Mouse (Mus musculus) midbrain, embryonic 13.5 days (tissue): ENCODE data around the gene Arhgef17. TPM values are rescaled to one million over a fixed set of nuclear protein-coding genes. Genes with fewer than 3 reads are reported as not detected.
A peak's percentile ranks its signal among the peaks of the same experiment; 100 is the strongest.

Experiments
- ATAC-seq: fragments of 200-750 bp; cut with Nextera tagmentation; 2 replicates; pipeline ENCODE4 v1.8.0; 2017; ENCODE audit warnings: mild to moderate bottlenecking, moderate TSS enrichment, moderate library complexity
- H3K27ac ChIP-seq: fragments of 300-500 bp; sonication (generic); 2 replicates; pipeline ENCODE4 v1.5.1; 2015; ENCODE audit warnings: inconsistent platforms, mild to moderate bottlenecking, moderate library complexity
- H3K27me3 ChIP-seq: fragments of 300-500 bp; sonication (generic); 2 replicates; pipeline ENCODE4 v1.6.1; 2015; ENCODE audit warnings: mild to moderate bottlenecking, inconsistent platforms
- H3K36me3 ChIP-seq: fragments of 300-500 bp; sonication (generic); 2 replicates; pipeline ENCODE4 v1.6.1; 2015; ENCODE audit warnings: mild to moderate bottlenecking, inconsistent platforms
- H3K4me1 ChIP-seq: fragments of 300-500 bp; sonication (generic); replicated peaks from 2 replicates; pipeline ENCODE4 v1.6.1; 2015; ENCODE audit warnings: inconsistent platforms
- H3K4me2 ChIP-seq: fragments of 300-500 bp; sonication (generic); replicated peaks from 2 replicates; pipeline ENCODE4 v1.6.1; 2015; ENCODE audit warnings: moderate library complexity, mild to moderate bottlenecking, inconsistent platforms
- H3K4me3 ChIP-seq: fragments of 300-500 bp; sonication (generic); replicated peaks from 2 replicates; pipeline ENCODE4 v1.5.1; 2015; ENCODE audit warnings: mild to moderate bottlenecking, inconsistent platforms
- H3K9ac ChIP-seq: fragments of 300-500 bp; sonication (generic); replicated peaks from 2 replicates; pipeline ENCODE4 v1.6.1; 2015; ENCODE audit warnings: mild to moderate bottlenecking, inconsistent platforms
- H3K9me3 ChIP-seq: fragments of 300-500 bp; sonication (generic); 2 replicates; pipeline ENCODE4 v1.6.1; 2016; ENCODE audit warnings: mild to moderate bottlenecking, inconsistent platforms
- WGBS: fragments of 180-500 bp; shearing (Covaris S2); methylation state at CpG from one replicate; pipeline ENCODE4 v1.1.7; 2015; 5-methylcytosine and 5-hydroxymethylcytosine counted together
- microRNA-seq: library from miRNA; unstranded; fragments of <30 nt; microRNA quantifications from one replicate; pipeline ENCODE4, GENCODE M21; 2016
- polyA plus RNA-seq: library from polyadenylated mRNA; unstranded; fragments of >200 nt; fragmentation: Nextera tagmentation; extraction: Ambion mirVana; gene quantifications from 2 replicates; pipeline ENCODE4 v1.2.1, GENCODE M21; 2015

Arhgef17 gene
- polyA plus RNA-seq, 1 experiment from 2014 or later, result 5.9 TPM

GRCm38 (mm10) chr7:100839632-100840402 lies 92.1 kb downstream of the Arhgef17 start:
- H3K27me3 ChIP-seq, result no peaks in the 10 kb centered on the region
- peaks cover 50% of the 10 kb centered on the region for H3K36me3 ChIP-seq
- H3K4me1 ChIP-seq, result no peaks in the 10 kb centered on the region
- no peaks in the 10 kb centered on the region for H3K9me3 ChIP-seq
- no peak overlapping the region for H3K4me2 ChIP-seq
- 94% methylated on average over 6 of the region's 6 CpGs for WGBS
- H3K27ac ChIP-seq, result no peak overlapping the region
- no peak for ATAC-seq
- no peak overlapping the region for H3K9ac ChIP-seq
- H3K4me3 ChIP-seq, result no peak overlapping the region

- peaks cover 71% of the 10 kb centered on the region for H3K36me3 ChIP-seq
- H3K4me2 ChIP-seq, result no peak overlapping the region
- ATAC-seq, result no peak
- H3K9me3 ChIP-seq, result no peaks in the 10 kb centered on the region
- H3K27me3 ChIP-seq, result no peaks in the 10 kb centered on the region
- no peaks in the 10 kb centered on the region for H3K4me1 ChIP-seq
- no peak overlapping the region for H3K9ac ChIP-seq
- H3K27ac ChIP-seq, result no peak overlapping the region
- H3K4me3 ChIP-seq, result no peak overlapping the region
- 68% methylated on average over 1 of the region's 1 CpGs for WGBS
Observed at GRCm38 (mm10) chr7:100837701-100838100, 94.2 kb downstream of the Arhgef17 start.

DNA sequence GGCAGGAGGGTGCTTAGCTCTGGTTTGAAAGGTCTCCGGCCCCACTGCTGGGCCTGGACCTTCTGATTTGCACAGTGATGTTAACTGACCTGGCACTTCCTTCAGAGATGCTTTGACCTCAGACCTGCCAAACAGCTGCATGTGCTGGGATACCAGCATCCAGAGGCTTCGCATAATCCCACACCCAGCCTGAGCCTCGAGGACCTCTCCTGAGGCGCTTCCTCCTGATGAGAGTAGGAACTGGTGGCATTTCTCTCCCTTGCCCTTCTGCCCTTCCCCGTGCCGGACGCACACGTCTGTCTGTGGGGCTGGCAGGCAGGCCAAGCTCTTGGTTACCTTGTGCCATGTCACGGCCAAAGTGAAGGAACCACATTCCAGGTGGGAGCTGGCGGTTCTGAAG lies 95.2 kb downstream of the Arhgef17 start:
- WGBS, result 93% methylated on average over 10 of the region's 10 CpGs
- H3K9ac ChIP-seq, result no peak overlapping the region
- H3K4me1 ChIP-seq, result no peaks in the 10 kb centered on the region
- H3K9me3 ChIP-seq, result no peaks in the 10 kb centered on the region
- H3K27me3 ChIP-seq, result no peaks in the 10 kb centered on the region
- no peak overlapping the region for H3K4me2 ChIP-seq
- H3K36me3 ChIP-seq, result peaks cover 65% of the 10 kb centered on the region
- no peak overlapping the region for H3K27ac ChIP-seq
- H3K4me3 ChIP-seq, result no peak overlapping the region
- ATAC-seq, result no peak

GRCm38 (mm10) chr7:100835711-100836110 lies 96.2 kb downstream of the Arhgef17 start:
- no peak overlapping the region for H3K4me3 ChIP-seq
- no peak overlapping the region for H3K9ac ChIP-seq
- H3K4me2 ChIP-seq, result no peak overlapping the region
- peaks cover 72% of the 10 kb centered on the region for H3K36me3 ChIP-seq
- no peaks in the 10 kb centered on the region for H3K27me3 ChIP-seq
- no peak overlapping the region for H3K27ac ChIP-seq
- no peak for ATAC-seq
- no peaks in the 10 kb centered on the region for H3K4me1 ChIP-seq
- 93% methylated on average over 6 of the region's 6 CpGs for WGBS
- no peaks in the 10 kb centered on the region for H3K9me3 ChIP-seq

- Histone ChIP-seq H3K4me1 (no peaks in the 10 kb centered on the region), H3K4me2 (no peak overlapping the region), H3K36me3 (peaks cover 72% of the 10 kb centered on the region), H3K27me3 (no peaks in the 10 kb centered on the region), H3K9me3 (no peaks in the 10 kb centered on the region), H3K4me3 (no peak overlapping the region), H3K9ac (no peak overlapping the region), H3K27ac (no peak overlapping the region)
- ATAC-seq, result no peak
- 87% methylated on average over 7 of the region's 7 CpGs for WGBS
Observed at GRCm38 (mm10) chr7:100835168-100835567, 96.7 kb downstream of the Arhgef17 start.

DNA sequence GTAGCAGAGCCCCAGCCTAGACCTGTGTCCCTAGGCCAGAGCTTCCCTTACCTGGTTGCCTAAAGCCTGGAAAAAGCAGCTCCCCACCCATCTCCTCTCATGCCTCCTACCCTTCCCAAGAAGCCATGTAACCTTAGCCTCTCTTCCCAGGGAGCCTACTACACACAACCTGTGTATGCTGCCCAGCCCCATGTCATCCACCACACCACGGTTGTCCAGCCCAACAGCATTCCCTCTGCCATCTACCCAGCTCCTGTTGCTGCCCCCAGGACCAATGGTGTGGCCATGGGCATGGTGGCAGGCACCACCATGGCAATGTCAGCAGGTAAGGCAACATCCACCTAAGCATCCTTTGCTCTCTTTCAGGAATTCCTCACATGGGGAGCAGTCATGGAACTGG lies 98.0 kb downstream of the Arhgef17 start:
- Histone ChIP-seq H3K4me1 (no peaks in the 10 kb centered on the region), H3K4me3 (no peak overlapping the region), H3K36me3 (peaks cover 71% of the 10 kb centered on the region), H3K9ac (no peak overlapping the region), H3K27ac (no peak overlapping the region), H3K27me3 (no peaks in the 10 kb centered on the region), H3K9me3 (no peaks in the 10 kb centered on the region), H3K4me2 (no peak overlapping the region)
- WGBS, result 94% methylated on average over 1 of the region's 1 CpGs
- ATAC-seq, result no peak

GRCm38 (mm10) chr7:100828549-100828948 lies 103.4 kb downstream of the Arhgef17 start:
- Histone ChIP-seq H3K9ac (no peak overlapping the region), H3K36me3 (peaks cover 35% of the 10 kb centered on the region), H3K9me3 (no peaks in the 10 kb centered on the region), H3K4me3 (no peak overlapping the region), H3K4me1 (no peaks in the 10 kb centered on the region), H3K4me2 (no peak overlapping the region), H3K27me3 (no peaks in the 10 kb centered on the region), H3K27ac (no peak overlapping the region)
- WGBS, result 98% methylated on average over 2 of the region's 2 CpGs
- no peak for ATAC-seq

DNA sequence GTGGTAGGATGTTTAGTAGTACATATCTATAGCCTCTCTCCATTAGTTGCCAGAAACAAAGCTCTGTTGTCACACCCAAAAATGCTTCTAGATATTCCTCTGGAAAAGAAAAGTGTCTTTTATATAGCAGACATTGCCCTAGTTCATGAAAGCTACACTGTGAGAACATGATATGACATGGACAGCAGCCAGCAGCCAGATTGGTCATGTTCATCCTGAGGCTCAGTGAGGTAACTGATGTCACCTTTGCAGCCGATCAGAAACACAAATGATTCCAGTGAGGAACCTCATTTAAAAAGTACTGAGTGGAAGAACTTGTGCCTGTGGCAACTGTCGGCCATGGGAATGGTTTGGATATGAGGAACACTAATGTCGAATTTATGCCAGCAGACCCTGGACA lies 107.2 kb downstream of the Arhgef17 start:
- Histone ChIP-seq H3K36me3 (peaks cover 17% of the 10 kb centered on the region), H3K27ac (no peak overlapping the region), H3K9me3 (no peaks in the 10 kb centered on the region), H3K9ac (no peak overlapping the region), H3K4me3 (no peak overlapping the region), H3K27me3 (no peaks in the 10 kb centered on the region), H3K4me1 (peaks cover 10% of the 10 kb centered on the region), H3K4me2 (no peak overlapping the region)
- 95% methylated on average over 3 of the region's 3 CpGs for WGBS
- no peak for ATAC-seq

Small RNAs within 50 kb of the gene (microRNA-seq; reads per million reads assigned to microRNA genes)
- gene Mir3102, result 42.5 reads per million, percentile 44 among the genes with 10 or more reads in this experiment

Other genes starting within 250 kb of the Arhgef17 start
- 85.8 and 94.4 TPM in 2 replicates for gene Fam168a, start 225.5 kb downstream of the Arhgef17 start, polyA plus RNA-seq
- 2.7 and 3.5 TPM in 2 replicates for gene Relt, start 68.7 kb downstream of the Arhgef17 start, polyA plus RNA-seq
- gene P2ry6, start 42.5 kb upstream of the Arhgef17 start, polyA plus RNA-seq, result 1.9 and 2.7 TPM in 2 replicates
- 0.11 and 0.14 TPM in 2 replicates for gene P2ry2, start 80.8 kb upstream of the Arhgef17 start, polyA plus RNA-seq
- gene Fchsd2, start 160.8 kb upstream of the Arhgef17 start, polyA plus RNA-seq, result 37.5 and 38.2 TPM in 2 replicates